Mouse (Mus musculus) C2C12 (cell line): ENCODE data around the gene Mup4.

Experiments used
- CTCF ChIP-seq: IDR thresholded peaks from one replicate; pipeline ENCODE4 v1.5.1; 2011; ENCODE audit not compliant: control insufficient read depth, insufficient read depth, insufficient read length
- MAX ChIP-seq: IDR thresholded peaks from one replicate; pipeline ENCODE4 v1.6.1; 2011; ENCODE audit warnings: mild to moderate bottlenecking, control low read depth
- USF1 ChIP-seq: IDR thresholded peaks from one replicate; pipeline ENCODE4 v1.6.1; 2011; ENCODE audit warnings: low read depth, mild to moderate bottlenecking, control low read depth, moderate library complexity

- TF ChIP-seq MAX (no peak), CTCF (no peak), USF1 (no peak)
These were observed 3.2 kb upstream of the Mup4 start, which contains the start of gene Mup6 for GRCm38 (mm10) chr4:59963405-59964344.
